Mouse (Mus musculus): ENCODE results near the gene P4hb. TPM values are rescaled to one million over a fixed set of nuclear protein-coding genes. Genes with fewer than 3 reads are reported as not detected.

P4hb gene
- polyA plus RNA-seq (2012; rRNA removed; ENCODE audit: low replicate concordance): 212 and 315 TPM in 2 replicates

DNA sequence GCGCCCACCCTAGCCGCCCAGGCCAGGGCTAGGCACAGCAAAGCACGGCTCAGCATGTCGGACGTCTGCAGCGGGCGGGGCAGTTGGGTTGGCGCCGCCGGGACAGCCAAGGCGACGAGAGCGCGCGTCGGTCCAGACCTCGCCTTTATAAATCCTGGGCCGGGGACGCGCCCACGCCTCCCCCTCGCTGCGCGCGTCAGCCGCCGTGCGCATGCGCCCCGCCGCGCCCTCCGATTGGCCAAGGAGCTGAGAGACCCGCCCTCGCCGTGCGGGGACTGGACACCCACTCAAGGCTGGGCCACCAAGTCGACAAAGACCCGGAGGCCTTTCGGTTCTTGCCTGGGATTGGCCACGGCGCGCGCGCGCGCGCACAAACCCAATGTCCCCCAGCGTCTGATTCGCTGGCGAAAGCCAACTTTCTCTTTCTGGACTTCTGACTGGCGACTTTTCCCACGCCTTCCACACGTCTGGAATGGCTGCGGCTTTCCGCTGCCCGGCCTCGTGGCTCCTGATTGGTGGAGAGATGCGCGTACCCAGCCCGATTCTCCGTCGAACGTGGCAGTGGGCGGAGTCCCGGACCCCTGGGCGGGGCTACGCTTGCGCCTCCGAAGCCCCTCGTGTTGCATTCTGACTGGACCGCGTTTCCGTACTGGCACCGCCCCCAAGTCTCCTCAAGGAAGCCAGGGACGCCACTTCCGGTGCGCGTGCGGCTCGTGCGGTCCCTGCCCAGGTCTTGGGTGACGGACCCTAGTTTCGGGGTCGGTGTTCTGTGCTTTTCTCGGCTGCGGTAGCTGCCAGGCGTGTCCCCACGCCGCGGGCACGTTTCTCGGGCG is at the start of gene P4hb:
Gene P4hb (minus strand): TSS at position 502 of the 833 bp plus-strand sequence.

DNA sequence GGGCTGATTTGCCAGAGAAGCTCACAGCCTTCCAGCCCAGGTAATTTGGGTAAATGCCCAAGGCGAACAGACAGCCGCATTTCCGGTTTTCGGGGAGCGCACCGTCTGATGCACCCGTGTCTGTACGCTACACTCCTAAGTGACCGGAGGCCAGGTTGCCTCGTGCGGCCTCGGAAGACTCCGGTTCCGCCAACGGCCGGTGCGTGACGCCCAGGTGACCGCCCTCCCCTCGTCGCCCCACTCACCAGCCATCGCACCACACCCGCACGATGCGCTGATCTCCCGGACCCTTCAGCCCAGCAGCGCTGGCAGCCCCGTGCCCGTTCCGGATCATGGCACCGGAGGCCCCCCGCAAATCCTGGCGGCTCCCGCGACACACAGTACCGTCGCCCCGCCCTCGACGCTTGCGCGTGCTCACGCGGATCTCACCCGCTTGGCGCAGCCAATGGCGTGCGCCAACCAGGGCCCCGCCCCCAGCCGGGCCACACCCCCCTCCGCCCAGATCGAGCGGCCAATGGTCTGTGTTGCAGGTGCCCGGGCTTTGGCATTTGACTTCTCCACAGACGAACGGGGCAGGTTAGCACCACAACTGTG is 44.6 kb upstream of the P4hb start, which contains the start of gene Pcyt2:
Gene Pcyt2 (minus strand): TSS at position 418 of the 594 bp plus-strand sequence.

DNA sequence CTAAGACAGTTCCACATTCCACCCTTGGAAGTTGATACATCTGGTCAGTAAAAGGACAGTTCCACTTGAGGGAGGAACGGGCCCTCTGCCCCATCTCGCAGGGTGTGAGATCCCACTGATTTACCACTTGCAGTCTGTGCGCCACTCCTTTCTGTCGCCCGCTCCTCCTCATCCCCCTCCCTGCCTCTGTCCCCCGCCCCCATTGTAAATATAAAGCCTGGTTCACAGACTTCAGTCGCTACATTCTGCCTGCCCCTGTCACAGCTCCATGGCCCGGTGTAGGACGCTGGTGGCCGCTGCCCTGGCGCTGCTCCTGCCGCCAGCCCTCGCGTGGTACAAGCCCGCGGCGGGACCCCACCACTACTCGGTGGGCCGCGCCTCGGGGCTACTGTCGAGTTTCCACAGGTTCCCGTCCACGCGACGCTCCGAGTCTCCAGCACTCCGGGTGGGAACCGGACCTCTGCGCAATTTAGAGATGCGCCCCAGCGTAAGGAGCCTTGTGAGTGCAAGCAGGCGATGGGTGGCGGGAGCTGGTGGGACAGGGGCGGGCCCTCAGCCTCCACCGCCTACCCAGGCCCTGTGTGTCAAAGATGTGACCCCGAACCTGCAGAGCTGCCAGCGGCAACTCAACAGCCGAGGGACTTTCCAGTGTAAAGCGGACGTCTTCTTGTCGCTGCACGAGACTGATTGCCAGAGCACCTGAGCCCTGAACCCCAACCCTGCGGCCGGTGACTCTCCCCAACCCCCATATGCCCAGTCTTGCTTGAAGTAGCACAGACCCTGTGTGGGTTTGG is 35.4 kb upstream of the P4hb start, which contains the start of gene Npb:
Gene Npb (plus strand): TSS at position 237 of the 794 bp plus-strand sequence.

DNA sequence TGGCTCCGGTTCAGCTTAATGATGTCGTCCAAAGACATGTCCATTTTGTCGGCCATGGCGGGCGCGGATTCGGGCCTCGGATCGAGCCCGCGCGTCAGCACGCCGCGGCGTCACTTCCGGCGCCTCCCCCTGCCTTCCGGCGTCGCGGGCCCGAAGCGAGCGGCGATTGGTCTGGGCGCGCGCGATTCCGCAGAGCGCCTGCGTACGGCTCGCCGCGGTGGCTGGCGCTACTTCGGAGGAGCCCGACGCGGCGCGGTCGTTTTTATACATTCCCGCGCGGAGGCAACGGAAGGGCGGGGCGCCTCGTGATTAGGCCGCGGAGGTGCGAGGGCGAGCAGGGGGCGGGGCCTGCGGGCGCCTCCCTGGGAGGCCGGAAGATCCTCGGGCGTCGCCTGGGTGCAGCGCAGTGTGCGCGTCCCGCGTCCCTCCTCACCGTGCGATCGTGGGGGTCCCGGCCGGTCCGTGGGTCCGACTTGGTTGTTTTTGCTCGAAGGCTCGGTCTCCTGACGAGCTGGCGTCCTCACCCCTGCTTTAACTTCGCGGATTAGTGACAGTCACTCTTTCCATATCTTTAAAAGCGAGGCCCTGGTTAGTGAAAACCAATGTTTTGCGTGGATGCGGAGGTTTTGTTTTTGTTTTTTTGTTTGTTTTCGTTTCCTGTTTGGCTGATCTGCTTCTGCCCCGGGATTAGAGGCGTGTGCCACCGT is 25.4 kb upstream of the P4hb start, which contains the start of the genes Alyref and Anapc11:
Gene Alyref (minus strand): TSS at position 83 of the 707 bp plus-strand sequence.
Gene Anapc11 (plus strand): TSS at position 139 of the 707 bp plus-strand sequence.

DNA sequence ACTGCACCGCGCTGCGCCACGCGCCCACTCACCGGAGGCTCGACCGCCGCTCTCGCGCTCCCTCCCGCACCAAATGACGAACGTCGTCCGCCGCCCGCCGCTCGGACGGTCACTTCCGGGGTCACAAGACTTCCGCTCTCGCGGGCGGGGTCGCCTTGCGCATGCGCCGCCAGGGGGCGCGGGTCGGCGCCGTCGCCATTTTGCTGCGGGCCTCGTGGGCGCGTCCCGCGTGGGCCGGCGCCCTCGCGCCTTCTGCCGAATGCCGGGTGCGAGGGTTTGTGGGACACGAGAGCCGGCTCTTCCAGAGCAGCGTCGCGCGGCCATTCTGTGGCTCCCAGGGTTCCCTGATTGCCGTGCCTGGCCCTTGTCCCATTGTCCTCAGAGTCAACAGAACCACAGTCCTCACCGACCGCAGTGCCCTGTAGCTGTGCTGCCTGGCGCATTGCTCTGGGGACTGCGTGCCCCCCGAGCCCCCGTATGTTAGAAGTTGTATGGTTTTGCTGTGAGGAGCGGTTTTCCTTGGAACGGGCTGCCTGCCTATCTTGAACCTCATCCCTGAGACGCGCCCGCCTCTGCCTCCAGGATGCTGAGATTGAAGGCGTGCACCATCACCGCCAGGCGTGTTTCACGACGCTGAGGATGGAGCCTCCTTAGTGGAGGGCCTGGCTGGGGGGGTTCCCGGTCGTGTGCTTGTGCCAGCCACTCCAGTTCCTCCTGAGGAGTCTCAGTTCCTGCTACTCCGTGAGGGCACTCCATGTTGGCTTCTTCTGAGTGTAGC is 8.6 kb upstream of the P4hb start, which contains the start of gene Arhgdia:
Gene Arhgdia (minus strand): TSS at position 135 of the 778 bp plus-strand sequence.

DNA sequence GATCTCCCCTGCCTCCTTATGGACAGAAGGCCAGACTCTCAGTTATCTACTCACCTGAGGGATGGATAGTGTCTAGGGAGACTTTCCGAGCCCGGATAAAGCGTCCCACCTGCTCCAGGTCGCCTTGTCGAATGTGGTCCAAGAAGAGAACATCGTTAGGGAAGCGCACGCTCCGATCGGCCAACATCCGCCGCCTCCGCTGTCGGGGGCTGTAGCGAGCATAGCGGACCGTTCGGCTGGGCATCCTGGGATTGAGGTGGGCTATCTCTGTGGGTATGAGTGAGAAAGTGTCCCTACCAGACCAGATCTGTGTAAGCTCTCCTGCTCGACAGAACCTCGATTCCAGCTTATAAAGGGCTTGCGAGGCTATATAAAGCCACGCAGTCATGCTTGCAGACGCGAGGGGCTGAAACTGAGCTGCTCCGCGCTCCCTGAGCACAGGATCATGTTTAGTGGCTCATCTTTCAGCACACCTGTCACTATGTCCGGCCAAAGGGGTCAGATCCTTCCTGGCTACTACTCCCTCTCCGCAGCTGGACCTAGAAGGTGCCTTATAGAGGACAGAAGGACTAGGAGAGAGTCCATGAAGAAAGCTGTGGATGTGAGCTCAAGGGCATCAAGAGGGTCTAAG is 22.1 kb downstream of the P4hb start, which contains the start of gene Ppp1r27:
Gene Ppp1r27 (minus strand): TSS at position 323 of the 631 bp plus-strand sequence.

DNA sequence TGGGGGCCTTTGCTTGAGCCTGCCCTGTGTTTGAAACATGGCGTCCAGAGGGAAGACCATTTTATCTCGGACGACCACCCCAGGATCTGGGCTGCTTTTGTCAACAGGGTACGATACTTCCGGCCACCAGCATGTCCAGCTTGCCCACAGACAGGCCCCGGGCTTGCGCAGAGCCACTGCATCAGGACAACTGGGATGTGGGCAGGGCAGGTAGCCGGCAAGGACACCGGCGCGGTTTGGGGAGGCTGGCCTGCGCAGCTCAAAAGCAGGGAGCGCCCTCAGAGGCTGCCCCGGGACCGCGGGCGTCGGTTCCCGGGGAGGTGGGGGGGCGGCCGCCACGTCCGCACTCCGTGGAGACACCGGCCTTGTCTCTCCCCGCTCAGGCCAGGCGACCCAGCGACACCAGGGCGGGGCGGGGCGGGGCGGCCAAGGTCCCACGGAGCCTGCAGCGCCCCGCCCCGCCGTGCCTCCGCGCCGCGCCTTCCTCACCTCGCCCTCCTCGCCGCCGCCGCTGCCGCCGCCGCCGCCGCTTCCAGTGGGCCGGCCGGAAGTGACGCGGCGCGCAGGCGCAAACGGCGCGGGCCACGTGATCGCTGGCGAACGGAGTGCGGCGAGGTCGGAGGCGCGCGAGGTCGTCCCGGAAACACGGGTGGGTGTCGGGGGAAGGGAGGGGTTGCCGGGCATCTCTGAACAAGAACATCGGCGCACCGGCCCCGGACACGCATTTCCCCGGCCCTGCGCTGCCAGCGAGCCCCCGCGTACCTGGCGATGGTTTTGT is 23.7 kb downstream of the P4hb start, which contains the start of gene Mcrip1:
Gene Mcrip1 (minus strand): TSS at position 560 of the 778 bp plus-strand sequence.

DNA sequence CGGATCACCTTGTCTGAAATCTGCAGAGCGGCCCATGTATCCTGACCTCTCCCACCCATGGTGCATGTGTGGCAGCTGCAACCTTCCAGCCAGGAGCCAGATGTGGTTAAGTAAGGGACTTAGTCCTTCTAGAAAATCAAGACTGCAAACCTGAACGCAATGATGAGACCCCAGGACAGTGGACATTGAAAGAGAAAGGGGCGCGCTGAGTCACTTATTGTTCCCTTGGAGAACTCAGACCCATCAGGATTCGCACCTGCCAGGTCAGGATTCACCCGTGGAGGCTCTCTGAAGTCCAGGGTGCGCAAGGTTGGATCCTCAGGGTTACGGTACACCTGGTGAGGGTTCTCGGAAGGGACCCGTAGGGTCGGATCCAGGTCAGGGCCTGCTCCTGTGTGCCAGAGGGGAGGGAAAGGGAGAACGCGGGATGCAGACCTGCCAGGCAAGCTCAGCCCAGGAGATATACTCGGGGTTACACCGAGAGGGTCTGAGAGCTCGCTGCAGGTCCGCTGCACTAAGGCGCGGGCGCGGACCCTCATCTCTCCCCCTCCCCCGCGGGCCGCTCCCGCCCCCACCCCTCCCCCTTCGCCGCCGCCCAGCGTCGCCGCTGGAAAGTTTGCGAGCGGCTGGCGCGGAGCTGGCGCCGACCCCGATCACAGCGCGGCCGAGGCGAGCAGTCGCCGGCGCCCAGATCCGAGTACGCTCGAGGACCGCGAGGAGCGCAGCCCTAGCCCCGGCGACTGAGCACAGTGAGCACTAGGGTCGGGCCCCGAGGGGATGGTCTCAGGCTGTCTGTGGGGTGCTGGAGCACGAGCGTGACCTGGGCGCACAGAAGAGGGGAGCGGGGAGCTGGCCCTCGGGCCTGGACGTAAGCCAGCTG is 42.7 kb downstream of the P4hb start, which contains the start of gene Gcgr:
Gene Gcgr (plus strand): TSS at position 615 of the 880 bp plus-strand sequence.

Other genes with a start within 250 kb of the P4hb start
- gene Actg1, start 224.7 kb downstream of the P4hb start, polyA plus RNA-seq (2012; rRNA removed; ENCODE audit: low replicate concordance): 1,196 and 1,314 TPM in 2 replicates
- gene Fscn2, start 211.7 kb downstream of the P4hb start, polyA plus RNA-seq (2012; rRNA removed; ENCODE audit: low replicate concordance): not detected in 2 replicates
- gene Faap100, start 194.5 kb downstream of the P4hb start, polyA plus RNA-seq (2012; rRNA removed; ENCODE audit: low replicate concordance): 33.9 and 79.5 TPM in 2 replicates
- 67.6 and 68.3 TPM in 2 replicates for gene Nploc4, start 135.5 kb downstream of the P4hb start, polyA plus RNA-seq (2012; rRNA removed; ENCODE audit: low replicate concordance)
- gene Tspan10, start 130.6 kb downstream of the P4hb start, polyA plus RNA-seq (2012; rRNA removed; ENCODE audit: low replicate concordance): 0.09 TPM in 1 of 2 replicates, not detected in the other
- 0.70 and 1.1 TPM in 2 replicates for gene Pde6g, start 119.8 kb downstream of the P4hb start, polyA plus RNA-seq (2012; rRNA removed; ENCODE audit: low replicate concordance)
- gene Oxld1, start 115.2 kb downstream of the P4hb start, polyA plus RNA-seq (2012; rRNA removed; ENCODE audit: low replicate concordance): 27.4 and 32.4 TPM in 2 replicates
- gene Ccdc137, start 115.1 kb downstream of the P4hb start, polyA plus RNA-seq (2012; rRNA removed; ENCODE audit: low replicate concordance): 15.0 and 26.0 TPM in 2 replicates
- 29.0 and 40.5 TPM in 2 replicates for gene Arl16, start 105.6 kb downstream of the P4hb start, polyA plus RNA-seq (2012; rRNA removed; ENCODE audit: low replicate concordance)
- 108 and 111 TPM in 2 replicates for gene Mrpl12, start 88.6 kb downstream of the P4hb start, polyA plus RNA-seq (2012; rRNA removed; ENCODE audit: low replicate concordance)
- 651 and 925 TPM in 2 replicates for gene Slc25a10, start 81.4 kb downstream of the P4hb start, polyA plus RNA-seq (2012; rRNA removed; ENCODE audit: low replicate concordance)
- gene Gcgr, start 42.6 kb downstream of the P4hb start, polyA plus RNA-seq (2012; rRNA removed; ENCODE audit: low replicate concordance): 1.3 and 3.8 TPM in 2 replicates
- gene Mcrip1, start 23.5 kb downstream of the P4hb start, polyA plus RNA-seq (2012; rRNA removed; ENCODE audit: low replicate concordance): 157 and 174 TPM in 2 replicates
- gene Ppp1r27, start 22.1 kb downstream of the P4hb start, polyA plus RNA-seq (2012; rRNA removed; ENCODE audit: low replicate concordance): not detected in 2 replicates
- gene Arhgdia, start 8.4 kb upstream of the P4hb start, polyA plus RNA-seq (2012; rRNA removed; ENCODE audit: low replicate concordance): 706 and 742 TPM in 2 replicates
- 26.4 and 41.1 TPM in 2 replicates for gene Alyref, start 25.1 kb upstream of the P4hb start, polyA plus RNA-seq (2012; rRNA removed; ENCODE audit: low replicate concordance)
- 102 and 121 TPM in 2 replicates for gene Anapc11, start 25.2 kb upstream of the P4hb start, polyA plus RNA-seq (2012; rRNA removed; ENCODE audit: low replicate concordance)
- gene Npb, start 35.2 kb upstream of the P4hb start, polyA plus RNA-seq (2012; rRNA removed; ENCODE audit: low replicate concordance): 0.39 and 2.5 TPM in 2 replicates
- 202 and 224 TPM in 2 replicates for gene Pcyt2, start 44.7 kb upstream of the P4hb start, polyA plus RNA-seq (2012; rRNA removed; ENCODE audit: low replicate concordance)
- gene Sirt7, start 52.0 kb upstream of the P4hb start, polyA plus RNA-seq (2012; rRNA removed; ENCODE audit: low replicate concordance): 63.3 and 73.1 TPM in 2 replicates
- 53.4 and 67.3 TPM in 2 replicates for gene Mafg, start 60.3 kb upstream of the P4hb start, polyA plus RNA-seq (2012; rRNA removed; ENCODE audit: low replicate concordance)
- gene Pycr1, start 70.5 kb upstream of the P4hb start, polyA plus RNA-seq (2012; rRNA removed; ENCODE audit: low replicate concordance): 8.3 and 23.9 TPM in 2 replicates
- gene Myadml2, start 74.9 kb upstream of the P4hb start, polyA plus RNA-seq (2012; rRNA removed; ENCODE audit: low replicate concordance): 0.14 TPM in 1 of 2 replicates, not detected in the other
- 5.0 TPM in 1 of 2 replicates, not detected in the other for gene Notum, start 87.9 kb upstream of the P4hb start, polyA plus RNA-seq (2012; rRNA removed; ENCODE audit: low replicate concordance)
- 89.5 and 105 TPM in 2 replicates for gene Aspscr1, start 99.7 kb upstream of the P4hb start, polyA plus RNA-seq (2012; rRNA removed; ENCODE audit: low replicate concordance)
- 89.1 and 110 TPM in 2 replicates for gene Cenpx, start 140.5 kb upstream of the P4hb start, polyA plus RNA-seq (2012; rRNA removed; ENCODE audit: low replicate concordance)
- gene Lrrc45, start 140.7 kb upstream of the P4hb start, polyA plus RNA-seq (2012; rRNA removed; ENCODE audit: low replicate concordance): 30.1 and 63.6 TPM in 2 replicates
- gene Rac3, start 148.2 kb upstream of the P4hb start, polyA plus RNA-seq (2012; rRNA removed; ENCODE audit: low replicate concordance): 16.6 and 55.7 TPM in 2 replicates
- gene Dcxr, start 154.0 kb upstream of the P4hb start, polyA plus RNA-seq (2012; rRNA removed; ENCODE audit: low replicate concordance): 141 and 144 TPM in 2 replicates
- gene Cbr2, start 158.9 kb upstream of the P4hb start, polyA plus RNA-seq (2012; rRNA removed; ENCODE audit: low replicate concordance): 204 and 309 TPM in 2 replicates
- gene Hmga1b, start 189.5 kb upstream of the P4hb start, polyA plus RNA-seq (2012; rRNA removed; ENCODE audit: low replicate concordance): 0.50 and 9.3 TPM in 2 replicates
- 57.4 and 75.5 TPM in 2 replicates for gene Rfng, start 211.0 kb upstream of the P4hb start, polyA plus RNA-seq (2012; rRNA removed; ENCODE audit: low replicate concordance)
- gene Gps1, start 211.0 kb upstream of the P4hb start, polyA plus RNA-seq (2012; rRNA removed; ENCODE audit: low replicate concordance): 171 and 257 TPM in 2 replicates
- gene Dus1l, start 223.2 kb upstream of the P4hb start, polyA plus RNA-seq (2012; rRNA removed; ENCODE audit: low replicate concordance): 33.0 and 52.4 TPM in 2 replicates

All from subcutaneous adipose tissue, adult 2 months (tissue).